Mouse (Mus musculus): ENCODE data around the gene Krtap4-7. TPM values are rescaled to one million over a fixed set of nuclear protein-coding genes. Genes with fewer than 3 reads are reported as not detected.
"Not testable (repeated sequence)": the region's sequence is repeated elsewhere in the genome, so short reads cannot be mapped to it uniquely, and the experiment has no call there.

Gene Krtap4-7
- not detected in 2 replicates for total RNA-seq (2012; rRNA removed)
- not detected in 2 replicates for total RNA-seq (2014; rRNA removed)
- polyA plus RNA-seq (2012; ENCODE audit: insufficient read length, low read depth) = not detected in 2 replicates

GRCm38 (mm10) chr11:99643635-99644139, at the start of gene Krtap4-7:
Gene Krtap4-7 (minus strand): TSS chr11:99644089.
- H3K9ac ChIP-seq (ENCODE audit: insufficient read depth, low read depth); H3K4me2 ChIP-seq (ENCODE audit: insufficient read depth, low read depth, poor library complexity, severe bottlenecking); H3K4me3 ChIP-seq (replicated peaks in 1 of 3; ENCODE audit: low read depth in 2 of 3, low read length in 2 of 3, poor library complexity in 1 of 3); H3K36me3 ChIP-seq (replicated peaks in 1 of 2; ENCODE audit: control insufficient read depth in 1 of 2, insufficient read depth in 1 of 2, low read length in 1 of 2); H3K9me3 ChIP-seq (replicated peaks; ENCODE audit: low read length); H3K79me2 ChIP-seq (replicated peaks; ENCODE audit: control insufficient read depth, extremely low read depth, insufficient read depth, poor library complexity, severe bottlenecking); dilution Hi-C loops (cut with MboI; ENCODE audit: extremely low pct_ligation_motif_present, extremely low pct_unique_long_range_greater_than_20kb, low sequenced_read_pairs); in situ Hi-C loops (cut with MboI; ENCODE audit: low pct_ligation_motif_present, low pct_unique_long_range_greater_than_20kb, low sequenced_read_pairs); H3K4me1 ChIP-seq (ENCODE audit: control insufficient read depth in 1 of 2, insufficient read depth in 2 of 2); DNase-seq (ENCODE audit: extremely low read depth); H3K27ac ChIP-seq (ENCODE audit: insufficient read depth, low read depth): not testable (repeated sequence)
- H3K27me3 ChIP-seq (replicated peaks) = peaks cover 69% of the 10 kb centered on the region

GRCm38 (mm10) chr11:99690463-99690862, 46.6 kb upstream of the Krtap4-7 start, which contains the start of gene Gm14190:
Gene Gm14190 (minus strand): TSS chr11:99690740.
- no peak within 1 kb of the TSS for H3K27ac ChIP-seq (ENCODE audit: insufficient read depth, low read depth)
- H3K9ac ChIP-seq (ENCODE audit: insufficient read depth, low read depth) = no peak within 1 kb of the TSS
- no peaks in the 10 kb centered on the region for H3K36me3 ChIP-seq (replicated peaks in 1 of 2; ENCODE audit: control insufficient read depth in 1 of 2, insufficient read depth in 1 of 2, low read length in 1 of 2)
- DNase-seq (ENCODE audit: extremely low read depth) = no peak
- H3K27me3 ChIP-seq (replicated peaks) = peaks cover 80% of the 10 kb centered on the region
- no peak within 1 kb of the TSS for H3K4me3 ChIP-seq (replicated peaks in 1 of 3; ENCODE audit: low read depth in 2 of 3, low read length in 2 of 3, poor library complexity in 1 of 3)
- TF ChIP-seq CHD1 (IDR thresholded peaks at IDR 0.05; ENCODE audit: low read depth, low read length) (no peak), TBP (conservative IDR thresholded peaks at IDR 0.05; ENCODE audit: low read depth, low read length) (no peak), MAFK (IDR thresholded peaks at IDR 0.05; ENCODE audit: insufficient replicate concordance, low read length) (no peak), JUND (conservative IDR thresholded peaks at IDR 0.05; ENCODE audit: low read depth, low read length) (no peak), EP300 (IDR thresholded peaks at IDR 0.05; ENCODE audit: low read length) (no peak), MEF2A (IDR thresholded peaks at IDR 0.05; ENCODE audit: borderline replicate concordance, low read depth, low read length) (no peak), MAZ (IDR thresholded peaks at IDR 0.05; ENCODE audit: low read depth, low read length) (no peak), ZNF384 (IDR thresholded peaks at IDR 0.05; ENCODE audit: low read depth, low read length) (no peak), POLR2AphosphoS2 (IDR thresholded peaks at IDR 0.05; ENCODE audit: low read depth, low read length) (no peak), IRF4 (IDR thresholded peaks at IDR 0.05; ENCODE audit: low read depth, low read length) (no peak), ZC3H11A (IDR thresholded peaks at IDR 0.05; ENCODE audit: low read depth, low read length) (no peak), ZKSCAN1 (IDR thresholded peaks at IDR 0.05; ENCODE audit: borderline replicate concordance, low read depth, low read length) (no peak), E2F4 (IDR thresholded peaks at IDR 0.05; ENCODE audit: insufficient replicate concordance, low read depth, low read length) (no peak), MYC (IDR thresholded peaks at IDR 0.05; ENCODE audit: low read depth, low read length) (no peak), BHLHE40 (IDR thresholded peaks at IDR 0.05; ENCODE audit: low read depth, low read length) (no peak), ETS1 (conservative IDR thresholded peaks at IDR 0.05; ENCODE audit: low read depth, low read length) (no peak), USF1 (IDR thresholded peaks at IDR 0.05; ENCODE audit: low read depth, low read length) (no peak), SIN3A (IDR thresholded peaks at IDR 0.05; ENCODE audit: low read length) (no peak), ZMIZ1 (IDR thresholded peaks at IDR 0.05; ENCODE audit: low read depth, low read length) (no peak)
- no peak within 1 kb of the TSS for H3K4me2 ChIP-seq (ENCODE audit: insufficient read depth, low read depth, poor library complexity, severe bottlenecking)
- dilution Hi-C loops (cut with MboI; ENCODE audit: extremely low pct_ligation_motif_present, extremely low pct_unique_long_range_greater_than_20kb, low sequenced_read_pairs) = no loop called here
- no peaks in the 10 kb centered on the region for H3K9me3 ChIP-seq (replicated peaks; ENCODE audit: low read length)
- in situ Hi-C loops (cut with MboI; ENCODE audit: low pct_ligation_motif_present, low pct_unique_long_range_greater_than_20kb, low sequenced_read_pairs) = no loop called here
- H3K4me1 ChIP-seq (ENCODE audit: control insufficient read depth in 1 of 2, insufficient read depth in 2 of 2) = no peaks in the 10 kb centered on the region
- no peaks in the 10 kb centered on the region for H3K79me2 ChIP-seq (replicated peaks; ENCODE audit: control insufficient read depth, extremely low read depth, insufficient read depth, poor library complexity, severe bottlenecking)

- H3K4me2 ChIP-seq (ENCODE audit: insufficient read depth, low read depth, poor library complexity, severe bottlenecking); H3K79me2 ChIP-seq (replicated peaks; ENCODE audit: control insufficient read depth, extremely low read depth, insufficient read depth, poor library complexity, severe bottlenecking); H3K4me3 ChIP-seq (replicated peaks in 1 of 3; ENCODE audit: low read depth in 2 of 3, low read length in 2 of 3, poor library complexity in 1 of 3); H3K9me3 ChIP-seq (replicated peaks; ENCODE audit: low read length); in situ Hi-C loops (cut with MboI; ENCODE audit: low pct_ligation_motif_present, low pct_unique_long_range_greater_than_20kb, low sequenced_read_pairs); dilution Hi-C loops (cut with MboI; ENCODE audit: extremely low pct_ligation_motif_present, extremely low pct_unique_long_range_greater_than_20kb, low sequenced_read_pairs); H3K27ac ChIP-seq (ENCODE audit: insufficient read depth, low read depth); H3K9ac ChIP-seq (ENCODE audit: insufficient read depth, low read depth); H3K4me1 ChIP-seq (ENCODE audit: control insufficient read depth in 1 of 2, insufficient read depth in 2 of 2); H3K36me3 ChIP-seq (replicated peaks in 1 of 2; ENCODE audit: control insufficient read depth in 1 of 2, insufficient read depth in 1 of 2, low read length in 1 of 2); DNase-seq (ENCODE audit: extremely low read depth): not testable (repeated sequence)
- peaks cover 87% of the 10 kb centered on the region for H3K27me3 ChIP-seq (replicated peaks)
Observed at GRCm38 (mm10) chr11:99685235-99685634, 41.3 kb upstream of the Krtap4-7 start.

All from CH12.LX (cell line).